Mouse (Mus musculus) lung, embryonic 16.5 days (tissue): ENCODE measurements around the gene Snx30. TPM values are rescaled to one million over a fixed set of nuclear protein-coding genes. Genes with fewer than 3 reads are reported as not detected.
A peak's percentile ranks its signal among the peaks of the same experiment; 100 is the strongest.

ENCODE experiments used
- ATAC-seq: fragments of 200-750 bp; cut with Nextera tagmentation; 2 replicates; pipeline ENCODE4 v1.8.0; 2017; ENCODE audit warnings: low read depth, mild to moderate bottlenecking, moderate library complexity
- H3K27ac ChIP-seq: fragments of 300-500 bp; sonication (generic); 2 replicates; pipeline ENCODE4 v1.5.1; 2014; ENCODE audit warnings: mild to moderate bottlenecking, control low read depth, low read length
- H3K27me3 ChIP-seq: fragments of 300-500 bp; sonication (generic); 2 replicates; pipeline ENCODE4 v1.6.1; 2014; ENCODE audit warnings: low read depth, low read length, mixed read lengths; ENCODE audit not compliant: control insufficient read depth, insufficient read depth
- H3K36me3 ChIP-seq: fragments of 300-500 bp; sonication (generic); 2 replicates; pipeline ENCODE4 v1.6.1; 2014; ENCODE audit warnings: low read length; ENCODE audit not compliant: control insufficient read depth, insufficient read depth
- H3K4me1 ChIP-seq: fragments of 300-500 bp; sonication (generic); replicated peaks from 2 replicates; pipeline ENCODE4 v1.6.1; 2014; ENCODE audit warnings: low read length, mixed read lengths; ENCODE audit not compliant: control insufficient read depth, insufficient read depth
- H3K4me2 ChIP-seq: fragments of 300-500 bp; sonication (generic); 2 replicates; pipeline ENCODE4 v1.6.1; 2014; ENCODE audit warnings: low read depth, low read length, control low read depth
- H3K4me3 ChIP-seq: fragments of 300-500 bp; sonication (generic); 2 replicates; pipeline ENCODE4 v1.5.1; 2014; ENCODE audit warnings: mild to moderate bottlenecking, low read length, control low read depth
- H3K9ac ChIP-seq: fragments of 300-500 bp; sonication (generic); 2 replicates; pipeline ENCODE4 v1.6.1; 2014; ENCODE audit warnings: low read length, control low read depth
- H3K9me3 ChIP-seq: fragments of 300-500 bp; sonication (generic); 2 replicates; pipeline ENCODE4 v1.6.1; 2016; ENCODE audit warnings: low read length; ENCODE audit not compliant: control insufficient read depth
- WGBS: fragments of 180-500 bp; shearing (Covaris S2); extraction: QIAGEN DNeasy Blood & Tissue Kit; methylation state at CpG from one replicate; pipeline ENCODE4 v1.1.7; 2014; 5-methylcytosine and 5-hydroxymethylcytosine counted together
- polyA plus RNA-seq: library from polyadenylated mRNA; unstranded; fragments of >200 nt; fragmentation: Nextera tagmentation; extraction: Ambion mirVana; gene quantifications from 2 replicates; pipeline ENCODE4 v1.2.1, GENCODE M21; 2015

Gene Snx30
- polyA plus RNA-seq, 1 experiment from 2014 or later, result 6.9 TPM

DNA sequence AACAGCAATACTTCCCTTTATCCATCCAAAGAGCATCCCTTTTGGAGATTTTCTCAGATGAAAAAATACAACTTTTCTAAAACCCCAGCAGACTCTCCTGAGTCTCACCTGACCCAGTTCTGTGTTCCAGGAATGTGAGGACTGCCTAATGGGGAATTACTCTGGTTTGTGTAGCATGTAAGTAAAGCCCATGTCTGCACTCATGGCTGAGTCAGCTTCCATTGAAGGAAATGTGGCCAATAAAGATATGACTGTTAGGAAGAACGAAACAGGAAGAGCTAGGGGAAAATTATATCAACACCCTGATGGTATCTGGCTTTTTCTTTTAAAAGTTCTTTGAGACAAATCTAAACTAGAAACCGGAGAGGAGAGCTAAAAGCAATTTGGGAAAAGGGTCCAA, 37.9 kb upstream of the Snx30 start:
- no peaks in the 10 kb centered on the region for H3K9me3 ChIP-seq
- no peaks in the 10 kb centered on the region for H3K27me3 ChIP-seq
- no peak overlapping the region for H3K4me2 ChIP-seq
- no peak overlapping the region for H3K4me3 ChIP-seq
- H3K27ac ChIP-seq, result no peak overlapping the region
- ATAC-seq, result no peak
- 68% methylated on average over 2 of the region's 2 CpGs for WGBS
- peaks cover 13% of the 10 kb centered on the region for H3K36me3 ChIP-seq
- H3K9ac ChIP-seq, result no peak overlapping the region
- peaks cover 15% of the 10 kb centered on the region for H3K4me1 ChIP-seq

DNA sequence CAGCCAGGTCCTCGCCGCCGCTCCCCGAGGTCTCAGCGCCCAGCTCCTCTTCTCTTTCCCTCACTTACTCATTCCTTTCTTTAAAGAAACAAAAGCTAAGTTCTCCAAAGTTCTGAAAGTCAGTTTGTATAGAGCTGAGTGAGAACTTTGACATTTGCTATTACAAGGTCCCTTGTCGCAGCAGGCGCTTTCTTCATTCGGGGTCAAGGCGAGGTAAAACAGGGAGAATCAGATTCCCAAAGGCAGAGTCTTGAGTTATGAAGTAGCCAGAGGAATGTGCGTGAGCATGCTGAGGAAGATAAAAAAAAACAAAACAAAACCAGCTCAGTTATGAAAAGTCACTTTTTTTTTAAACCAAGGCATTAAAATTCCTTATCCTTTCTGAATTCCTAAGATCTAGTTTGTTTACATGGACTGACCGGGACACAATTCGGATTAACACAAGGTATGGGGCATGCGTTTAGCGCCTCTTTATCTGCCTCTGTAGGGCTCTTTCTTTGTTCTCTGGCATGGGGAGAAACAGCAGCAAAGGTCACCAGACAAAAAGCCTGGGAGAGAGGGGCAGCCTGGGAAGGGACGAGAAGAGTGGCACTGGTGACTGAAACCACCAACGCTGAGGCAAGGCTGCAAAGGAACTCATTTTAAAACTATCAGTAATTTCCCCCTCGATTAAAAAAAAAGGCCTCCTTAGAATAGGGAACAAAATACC, 33.3 kb upstream of the Snx30 start:
- no peaks in the 10 kb centered on the region for H3K27me3 ChIP-seq
- H3K9ac ChIP-seq, result no peak overlapping the region
- peak overlapping the region; percentile 38 for H3K27ac ChIP-seq
- peaks cover 22% of the 10 kb centered on the region for H3K36me3 ChIP-seq
- no peak overlapping the region for H3K4me2 ChIP-seq
- no peaks in the 10 kb centered on the region for H3K9me3 ChIP-seq
- no peak overlapping the region for H3K4me3 ChIP-seq
- WGBS, result 53% methylated on average over 17 of the region's 17 CpGs
- no peak for ATAC-seq
- 0 out of 2 replicates have a peak, but pooled peaks cover 2% of the 10 kb centered on the region for H3K4me1 ChIP-seq

DNA sequence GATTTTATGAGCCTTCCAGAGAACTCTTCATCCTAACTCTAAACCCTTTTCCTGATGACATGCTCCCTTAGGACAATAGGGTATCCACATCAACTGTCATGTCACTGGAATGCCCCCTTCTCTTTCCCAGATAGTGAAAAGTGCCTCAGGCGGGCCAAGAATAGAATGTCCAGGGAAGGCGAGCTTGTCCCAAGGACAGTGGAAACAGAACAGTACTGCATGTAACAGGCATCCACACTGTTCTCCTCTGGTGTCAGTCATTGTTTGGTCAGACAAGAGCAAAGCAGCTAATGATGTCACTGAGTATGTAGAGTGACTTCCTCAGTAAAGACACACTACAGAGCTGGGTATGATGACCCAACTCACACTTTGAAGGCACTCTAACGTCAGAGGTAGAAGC, 27.8 kb upstream of the Snx30 start:
- Histone ChIP-seq H3K27me3 (no peaks in the 10 kb centered on the region), H3K4me2 (no peak overlapping the region), H3K4me1 (peaks cover 10% of the 10 kb centered on the region), H3K4me3 (no peak overlapping the region), H3K36me3 (peaks cover 9% of the 10 kb centered on the region), H3K9ac (no peak overlapping the region), H3K9me3 (no peaks in the 10 kb centered on the region), H3K27ac (no peak overlapping the region)
- 78% methylated on average over 3 of the region's 3 CpGs for WGBS
- no peak for ATAC-seq

DNA sequence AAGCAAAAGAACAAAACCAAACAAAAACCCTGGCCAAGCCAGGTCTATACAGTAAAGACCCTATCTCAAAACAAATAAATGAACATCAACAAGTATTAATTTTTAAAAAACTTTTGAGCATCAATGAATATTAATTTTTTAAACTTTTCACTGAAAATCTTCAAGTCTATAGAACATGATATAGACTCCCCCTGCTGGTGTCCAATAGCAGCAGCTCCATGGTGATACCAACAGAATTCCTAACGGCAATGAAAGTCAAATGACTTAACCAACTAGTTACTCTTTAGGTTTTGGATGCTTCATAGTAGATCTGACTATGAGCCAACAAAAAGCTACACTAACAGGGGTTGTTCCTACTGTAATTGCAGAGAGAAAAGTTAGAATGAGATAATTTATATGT, 25.1 kb upstream of the Snx30 start:
- Histone ChIP-seq H3K9ac (no peak overlapping the region), H3K4me2 (no peak overlapping the region), H3K27ac (no peak overlapping the region), H3K36me3 (0 out of 2 replicates have a peak, but pooled peaks cover 1% of the 10 kb centered on the region), H3K4me3 (no peak overlapping the region), H3K27me3 (no peaks in the 10 kb centered on the region), H3K9me3 (no peaks in the 10 kb centered on the region), H3K4me1 (peaks cover 11% of the 10 kb centered on the region)
- WGBS, result 8% methylated on average over 1 of the region's 1 CpGs
- ATAC-seq, result no peak

DNA sequence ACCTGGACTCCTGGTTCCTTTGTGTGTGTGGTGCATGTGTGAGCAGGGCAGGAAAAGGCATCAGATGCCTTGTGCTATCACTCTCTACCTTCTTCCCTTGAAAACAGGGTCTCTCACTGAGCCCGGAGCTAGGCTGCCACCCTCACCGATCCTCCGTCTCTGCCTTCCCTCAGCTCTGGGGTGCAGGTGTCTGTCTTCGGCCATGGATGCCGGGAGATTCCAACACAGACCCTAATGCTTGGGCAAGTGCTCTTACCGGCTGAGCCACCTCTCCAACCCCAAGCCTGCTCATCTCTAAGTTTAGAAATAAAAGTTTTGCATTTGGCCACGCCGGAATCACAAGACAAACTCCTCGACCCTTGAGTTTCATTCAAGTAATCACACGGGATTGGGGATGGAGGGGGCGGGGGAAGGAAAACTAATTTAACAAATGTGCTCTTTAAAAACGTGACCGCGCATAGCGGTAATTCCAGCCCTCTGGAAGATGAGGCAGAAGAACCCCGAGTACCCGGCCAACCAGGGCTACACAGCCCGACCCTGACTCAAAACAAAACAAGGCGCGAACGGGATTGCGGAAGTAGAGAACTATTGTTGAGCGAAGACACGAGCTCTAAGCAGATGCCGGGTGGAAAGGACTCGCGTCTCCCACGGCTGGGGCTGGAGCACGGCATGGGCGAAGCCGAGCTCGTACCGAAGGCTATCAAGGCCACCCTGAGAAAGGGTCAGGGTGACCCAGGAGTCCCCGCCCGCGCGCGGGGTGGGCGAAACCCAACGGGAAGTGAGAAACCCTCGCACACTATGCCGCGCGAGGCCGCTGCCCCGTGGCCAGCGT, 22.6 kb upstream of the Snx30 start:
- H3K4me1 ChIP-seq, result peaks cover 14% of the 10 kb centered on the region
- peak; percentile 59 for ATAC-seq
- no peaks in the 10 kb centered on the region for H3K36me3 ChIP-seq
- H3K4me2 ChIP-seq, result peak overlapping the region; percentile 82
- H3K4me3 ChIP-seq, result peak overlapping the region; percentile 98
- no peaks in the 10 kb centered on the region for H3K9me3 ChIP-seq
- no peaks in the 10 kb centered on the region for H3K27me3 ChIP-seq
- H3K9ac ChIP-seq, result peak overlapping the region; percentile 84
- 0% methylated on average over 47 of the region's 47 CpGs for WGBS
- no peak overlapping the region; the same call in 1 of the 2 replicates for H3K27ac ChIP-seq

DNA sequence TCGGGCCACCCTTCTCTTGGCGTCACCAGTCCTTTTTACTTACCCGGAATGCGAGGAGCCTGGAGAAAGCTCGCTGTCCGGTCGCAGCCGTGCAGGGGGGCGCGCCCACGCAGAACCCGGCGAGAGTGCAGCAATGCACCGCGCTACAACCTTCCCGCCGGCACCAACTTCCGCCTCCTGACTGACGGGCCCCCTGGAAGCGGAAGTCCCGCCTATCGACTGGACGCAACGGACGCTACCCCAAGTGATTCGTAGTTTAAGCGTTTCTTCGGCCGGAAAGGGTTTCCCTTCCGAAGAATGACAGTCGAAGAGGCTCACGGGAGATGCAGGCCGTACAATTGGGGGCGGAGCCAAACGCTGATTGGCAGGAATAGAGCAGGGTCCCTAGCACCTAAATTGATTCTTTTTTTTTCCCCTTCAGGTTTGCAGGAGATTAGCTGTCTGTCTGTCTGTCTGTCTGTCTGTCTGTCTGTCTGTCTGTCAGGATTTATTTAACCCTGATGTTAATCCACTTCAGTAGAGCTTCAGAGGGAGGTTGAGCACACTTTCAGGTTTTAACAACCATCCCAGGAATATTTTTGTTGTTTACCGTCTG, 21.9 kb upstream of the Snx30 start:
- H3K9ac ChIP-seq, result peak overlapping the region; percentile 84
- peak overlapping the region; percentile 82 for H3K4me2 ChIP-seq
- peak; percentile 96 for ATAC-seq
- H3K36me3 ChIP-seq, result no peaks in the 10 kb centered on the region
- H3K9me3 ChIP-seq, result no peaks in the 10 kb centered on the region
- under 1% methylated on average over 36 of the region's 36 CpGs for WGBS
- no peaks in the 10 kb centered on the region for H3K27me3 ChIP-seq
- peaks cover 14% of the 10 kb centered on the region for H3K4me1 ChIP-seq
- peak overlapping the region; percentile 98 for H3K4me3 ChIP-seq
- H3K27ac ChIP-seq, result no peak overlapping the region; the same call in 1 of the 2 replicates

DNA sequence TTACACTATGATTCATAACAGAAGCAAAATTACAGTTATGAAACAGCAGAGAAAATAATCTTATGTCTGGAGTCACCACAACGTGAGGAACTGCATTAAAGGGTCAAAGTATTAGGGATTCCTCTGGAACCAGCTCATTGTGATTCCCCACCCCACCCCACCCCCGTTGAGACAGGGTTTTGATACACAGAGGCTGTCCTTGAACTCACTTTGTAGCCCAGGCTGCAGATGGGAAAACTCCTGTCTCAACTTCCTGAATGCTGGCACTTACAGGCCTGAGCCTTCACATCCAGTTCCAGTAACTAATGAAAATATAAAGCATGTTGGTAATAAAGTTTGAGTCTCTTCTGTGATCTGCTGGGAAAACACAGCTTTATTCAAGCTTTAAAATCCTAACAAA, 20.2 kb upstream of the Snx30 start:
- WGBS, result 23% methylated on average over 2 of the region's 2 CpGs
- Histone ChIP-seq H3K9me3 (no peaks in the 10 kb centered on the region), H3K36me3 (no peaks in the 10 kb centered on the region), H3K4me2 (no peak overlapping the region), H3K4me3 (no peak overlapping the region), H3K9ac (no peak overlapping the region), H3K27ac (no peak overlapping the region), H3K4me1 (peaks cover 12% of the 10 kb centered on the region), H3K27me3 (no peaks in the 10 kb centered on the region)
- ATAC-seq, result no peak

DNA sequence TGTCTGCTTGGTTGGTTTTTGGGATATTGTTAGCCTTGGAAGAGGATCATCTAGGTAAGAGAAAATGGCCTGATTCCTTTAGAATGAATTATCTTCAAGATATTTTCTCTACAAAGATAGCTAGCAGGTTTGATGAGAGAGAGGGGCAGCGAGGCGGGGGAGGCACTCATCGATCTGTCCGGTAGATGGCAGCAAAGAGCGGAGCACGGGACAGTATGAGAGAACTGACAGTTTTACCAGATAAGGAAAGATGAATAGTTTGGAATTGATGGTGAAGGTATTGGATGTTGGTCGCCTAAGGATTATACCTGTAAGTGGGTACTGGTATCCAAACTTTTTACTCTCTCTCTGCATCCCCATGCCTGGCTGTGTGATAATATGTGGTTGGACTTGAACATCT, 19.0 kb upstream of the Snx30 start:
- Histone ChIP-seq H3K9ac (no peak overlapping the region), H3K4me2 (no peak overlapping the region), H3K36me3 (no peaks in the 10 kb centered on the region), H3K4me1 (peaks cover 9% of the 10 kb centered on the region), H3K9me3 (no peaks in the 10 kb centered on the region), H3K4me3 (no peak overlapping the region), H3K27me3 (no peaks in the 10 kb centered on the region), H3K27ac (no peak overlapping the region)
- ATAC-seq, result no peak
- under 1% methylated on average over 7 of the region's 7 CpGs for WGBS

DNA sequence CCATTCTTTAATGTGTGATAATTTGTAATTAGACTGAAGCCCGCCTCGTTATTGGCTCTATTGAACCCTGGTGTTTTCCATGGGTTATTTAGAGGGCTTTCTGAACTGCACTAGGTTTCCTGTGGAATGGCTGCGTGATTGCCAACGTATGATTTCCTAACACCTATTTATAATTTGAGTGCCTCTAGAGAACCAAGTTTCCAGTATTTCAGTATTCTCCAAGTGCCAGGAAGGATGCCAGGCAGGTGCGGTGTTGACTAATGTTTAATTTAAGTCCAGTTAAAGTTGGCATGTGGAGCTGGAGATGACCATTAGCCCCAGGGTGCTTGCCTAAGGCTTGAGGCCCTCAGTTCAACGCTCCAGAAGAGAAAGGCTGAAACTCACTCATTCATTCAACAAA, 18.5 kb upstream of the Snx30 start:
- Histone ChIP-seq H3K27ac (no peak overlapping the region), H3K36me3 (no peaks in the 10 kb centered on the region), H3K9me3 (no peaks in the 10 kb centered on the region), H3K4me1 (peaks cover 8% of the 10 kb centered on the region), H3K27me3 (no peaks in the 10 kb centered on the region), H3K9ac (no peak overlapping the region), H3K4me3 (no peak overlapping the region), H3K4me2 (no peak overlapping the region)
- ATAC-seq, result no peak
- 52% methylated on average over 6 of the region's 6 CpGs for WGBS
